Mouse (Mus musculus): ENCODE measurements around the gene Slc29a4.

GRCm38 (mm10) chr5:142752241-142752640, 59.9 kb downstream of the Slc29a4 start:
- TF ChIP-seq CTCF (IDR thresholded peaks at IDR 0.05; ENCODE audit: low read depth), result no peak
- TF ChIP-seq EP300 (IDR thresholded peaks at IDR 0.05; ENCODE audit: low read depth), result no peak
